Mouse (Mus musculus): Measurements from ENCODE around the gene Rnf6. TPM values are rescaled to one million over a fixed set of nuclear protein-coding genes. Genes with fewer than 3 reads are reported as not detected.

Rnf6 gene
- polyA plus RNA-seq, 2 experiments from 2014 or later, result 81.0 to 81.9 TPM

Other genes starting within 250 kb of the Rnf6 start
- not detected for gene Cyp3a25, start 211.9 kb downstream of the Rnf6 start, polyA plus RNA-seq (2017; shearing (Covaris generic))
- gene Cyp3a59, start 142.3 kb downstream of the Rnf6 start, polyA plus RNA-seq (2017; shearing (Covaris generic)), result not detected
- gene Gm5565, start 61.0 kb downstream of the Rnf6 start, polyA plus RNA-seq (2017; shearing (Covaris generic)), result not detected
- gene Gm6309, start 50.8 kb downstream of the Rnf6 start, polyA plus RNA-seq (2017; shearing (Covaris generic)), result not detected
- under 1 TPM; 0.44 to 0.93 TPM for gene 1700001J03Rik, start 36.3 kb downstream of the Rnf6 start, polyA plus RNA-seq (2017; shearing (Covaris generic))
- gene Cdk8, start 9.7 kb upstream of the Rnf6 start, polyA plus RNA-seq (2017; shearing (Covaris generic)), result 10 to 100 TPM; 12.5 to 19.0 TPM
- gene Wasf3, start 163.4 kb upstream of the Rnf6 start, polyA plus RNA-seq (2017; shearing (Covaris generic)), result not detected